Mouse (Mus musculus) limb, embryonic 15.5 days (tissue): ENCODE data around the gene Crym. TPM values are rescaled to one million over a fixed set of nuclear protein-coding genes. Genes with fewer than 3 reads are reported as not detected.

ENCODE experiments used
- ATAC-seq: fragments of 200-750 bp; cut with Nextera tagmentation; 2 replicates; pipeline ENCODE4 v1.8.0; 2017; ENCODE audit warnings: low read depth, moderate TSS enrichment; ENCODE audit not compliant: insufficient number of reproducible peaks, low FRiP score, low TSS enrichment
- H3K27ac ChIP-seq: fragments of 300-500 bp; sonication (generic); 2 replicates; pipeline ENCODE4 v1.5.1; 2015; ENCODE audit warnings: moderate library complexity, mild to moderate bottlenecking, inconsistent platforms
- H3K27me3 ChIP-seq: fragments of 300-500 bp; sonication (generic); 2 replicates; pipeline ENCODE4 v1.6.1; 2015; ENCODE audit warnings: inconsistent platforms
- H3K36me3 ChIP-seq: fragments of 300-500 bp; sonication (generic); 2 replicates; pipeline ENCODE4 v1.6.1; 2015; ENCODE audit warnings: inconsistent platforms
- H3K4me1 ChIP-seq: fragments of 300-500 bp; sonication (generic); 2 replicates; pipeline ENCODE4 v1.6.1; 2015; ENCODE audit warnings: inconsistent platforms
- H3K4me2 ChIP-seq: fragments of 300-500 bp; sonication (generic); 2 replicates; pipeline ENCODE4 v1.6.1; 2015; ENCODE audit warnings: mild to moderate bottlenecking, inconsistent platforms
- H3K4me3 ChIP-seq: fragments of 300-500 bp; sonication (generic); 2 replicates; pipeline ENCODE4 v1.5.1; 2015; ENCODE audit warnings: mild to moderate bottlenecking, inconsistent platforms
- H3K9ac ChIP-seq: fragments of 300-500 bp; sonication (generic); 2 replicates; pipeline ENCODE4 v1.6.1; 2015; ENCODE audit warnings: inconsistent platforms
- H3K9me3 ChIP-seq: fragments of 300-500 bp; sonication (generic); 2 replicates; pipeline ENCODE4 v1.6.1; 2016; ENCODE audit warnings: inconsistent platforms
- WGBS: fragments of 180-500 bp; shearing (Covaris S2); methylation state at CpG from one replicate; pipeline ENCODE4 v1.1.7; 2015; 5-methylcytosine and 5-hydroxymethylcytosine counted together
- polyA plus RNA-seq: library from polyadenylated mRNA; unstranded; fragments of >200 nt; fragmentation: Nextera tagmentation; extraction: Ambion mirVana; gene quantifications from 2 replicates; pipeline ENCODE4 v1.2.1, GENCODE M21; 2015

The Crym gene
- polyA plus RNA-seq, 1 experiment from 2014 or later = 8.2 TPM

GRCm38 (mm10) chr7:120156841-120157409, 45.0 kb downstream of the Crym start:
- Histone ChIP-seq H3K4me3 (no peak overlapping the region), H3K27ac (no peak overlapping the region), H3K4me1 (no peaks in the 10 kb centered on the region), H3K27me3 (no peaks in the 10 kb centered on the region), H3K36me3 (no peaks in the 10 kb centered on the region), H3K9me3 (no peaks in the 10 kb centered on the region), H3K9ac (no peak overlapping the region), H3K4me2 (no peak overlapping the region)
- no peak for ATAC-seq
- WGBS = 9% methylated on average over 2 of the region's 2 CpGs

GRCm38 (mm10) chr7:120150898-120151297, 51.0 kb downstream of the Crym start:
- no peaks in the 10 kb centered on the region for H3K36me3 ChIP-seq
- H3K9me3 ChIP-seq = no peaks in the 10 kb centered on the region
- no peak overlapping the region for H3K4me2 ChIP-seq
- H3K9ac ChIP-seq = no peak overlapping the region
- 86% methylated on average over 2 of the region's 2 CpGs for WGBS
- H3K27ac ChIP-seq = no peak overlapping the region
- no peak overlapping the region for H3K4me3 ChIP-seq
- no peaks in the 10 kb centered on the region for H3K4me1 ChIP-seq
- H3K27me3 ChIP-seq = no peaks in the 10 kb centered on the region
- no peak for ATAC-seq

- Histone ChIP-seq H3K27ac (no peak overlapping the region), H3K4me3 (no peak overlapping the region), H3K4me2 (no peak overlapping the region), H3K4me1 (no peaks in the 10 kb centered on the region), H3K27me3 (no peaks in the 10 kb centered on the region), H3K36me3 (no peaks in the 10 kb centered on the region), H3K9me3 (no peaks in the 10 kb centered on the region), H3K9ac (no peak overlapping the region)
- ATAC-seq = no peak
- WGBS = 23% methylated on average over 3 of the region's 3 CpGs
Observed at GRCm38 (mm10) chr7:120150257-120150656, 51.7 kb downstream of the Crym start.

- H3K36me3 ChIP-seq = no peaks in the 10 kb centered on the region
- no peak within 1 kb of the TSS for H3K27ac ChIP-seq
- no peak within 1 kb of the TSS for H3K4me2 ChIP-seq
- H3K27me3 ChIP-seq = no peaks in the 10 kb centered on the region
- no peaks in the 10 kb centered on the region for H3K4me1 ChIP-seq
- H3K4me3 ChIP-seq = no peak within 1 kb of the TSS
- WGBS = 69% methylated on average over 9 of the region's 9 CpGs
- H3K9me3 ChIP-seq = no peaks in the 10 kb centered on the region
- no peak within 1 kb of the TSS for H3K9ac ChIP-seq
- no peak for ATAC-seq
Observed at GRCm38 (mm10) chr7:120145191-120145590, 56.7 kb downstream of the Crym start, which contains the start of gene Zp2. Zp2 (minus strand) TSS chr7:120145291.

- 89% methylated on average over 1 of the region's 1 CpGs for WGBS
- Histone ChIP-seq H3K27ac (no peak overlapping the region), H3K4me2 (no peak overlapping the region), H3K27me3 (no peaks in the 10 kb centered on the region), H3K9me3 (no peaks in the 10 kb centered on the region), H3K36me3 (no peaks in the 10 kb centered on the region), H3K9ac (no peak overlapping the region), H3K4me3 (no peak overlapping the region), H3K4me1 (no peaks in the 10 kb centered on the region)
- ATAC-seq = no peak
Observed at GRCm38 (mm10) chr7:120142743-120143142, 59.2 kb downstream of the Crym start.

Other genes starting within 250 kb of the Crym start
- gene Dnah3, start 106.8 kb downstream of the Crym start, polyA plus RNA-seq = not detected in 2 replicates
- 28.2 and 29.2 TPM in 2 replicates for gene Tmem159, start 99.8 kb downstream of the Crym start, polyA plus RNA-seq
- 0.51 and 0.58 TPM in 2 replicates for gene Zp2, start 56.8 kb downstream of the Crym start, polyA plus RNA-seq
- not detected in 2 replicates for gene Anks4b, start 28.3 kb downstream of the Crym start, polyA plus RNA-seq
- gene Abca14, start 1.9 kb upstream of the Crym start, polyA plus RNA-seq = not detected in 2 replicates
- not detected in 2 replicates for gene Abca15, start 126.6 kb upstream of the Crym start, polyA plus RNA-seq
- not detected in 2 replicates for gene Abca16, start 207.5 kb upstream of the Crym start, polyA plus RNA-seq